Mouse (Mus musculus) cerebellum, adult 2 months (tissue): ENCODE measurements around the gene Pin1.
"Not testable (repeated sequence)": the region's sequence is repeated elsewhere in the genome, so short reads cannot be mapped to it uniquely, and the experiment has no call there.

Experiments used
- CTCF ChIP-seq: fragments of 200-500 bp; IDR thresholded peaks from 2 replicates; pipeline ENCODE4 v1.5.1; 2011; ENCODE audit warnings: low read depth, mild to moderate bottlenecking, control low read depth, low read length, moderate library complexity, borderline replicate concordance; ENCODE audit not compliant: insufficient read depth
- POLR2A ChIP-seq: fragments of 200-500 bp; IDR thresholded peaks from 2 replicates; pipeline ENCODE4 v1.6.1; 2011; ENCODE audit warnings: low read length, control low read depth, borderline replicate concordance; ENCODE audit not compliant: insufficient read depth

DNA sequence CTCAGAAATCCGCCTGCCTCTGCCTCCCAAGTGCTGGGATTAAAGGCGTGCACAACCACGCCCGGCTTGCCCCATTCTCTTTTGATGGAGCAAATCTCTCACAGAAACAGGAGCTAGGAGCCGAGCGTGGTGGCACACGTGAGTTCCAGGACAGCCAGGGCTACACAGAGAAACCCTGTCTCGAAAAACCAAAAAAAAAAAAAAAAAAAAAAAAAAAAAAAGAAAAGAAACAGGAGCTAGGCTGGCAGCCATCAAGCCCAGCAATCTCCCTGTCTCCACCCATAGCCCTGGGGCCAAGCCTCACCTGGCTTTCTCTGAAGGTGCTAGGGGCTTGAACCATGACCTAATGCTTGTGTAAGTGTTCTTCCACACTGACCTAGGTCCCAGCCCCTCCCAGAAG, 16.2 kb upstream of the Pin1 start:
- not testable (repeated sequence) for TF ChIP-seq CTCF, POLR2A
